Mouse (Mus musculus): ENCODE measurements around the gene Gria2. TPM values are rescaled to one million over a fixed set of nuclear protein-coding genes. Genes with fewer than 3 reads are reported as not detected.

Gene Gria2
- polyA plus RNA-seq, 1 experiment from 2014 or later, result not detected

- H3K9me3 ChIP-seq (ENCODE audit: low read length), result no peaks in the 10 kb centered on the region
- H3K9ac ChIP-seq (replicated peaks), result no peak overlapping the region
- 62% methylated on average over 5 of the region's 5 CpGs for WGBS (ENCODE audit: insufficient replicate concordance)
- no peaks in the 10 kb centered on the region for H3K36me3 ChIP-seq (replicated peaks; ENCODE audit: insufficient read depth, low read length)
- H3K4me3 ChIP-seq (ENCODE audit: low read depth, low read length), result no peak overlapping the region
- no peaks in the 10 kb centered on the region for H3K4me1 ChIP-seq (ENCODE audit: insufficient read depth)
- ATAC-seq (no peak), DNase-seq (no peak)
- TF ChIP-seq CTCF (IDR thresholded peaks at IDR 0.05; ENCODE audit: low read depth), result no peak
- no peak for TF ChIP-seq EP300 (IDR thresholded peaks at IDR 0.05; ENCODE audit: low read depth)
- no peaks in the 10 kb centered on the region for H3K27me3 ChIP-seq (ENCODE audit: insufficient read depth, low read length)
- no peak overlapping the region for H3K4me2 ChIP-seq (ENCODE audit: low read depth, low read length)
- H3K27ac ChIP-seq (ENCODE audit: low read depth), result no peak overlapping the region
These were observed 33.0 kb downstream of the Gria2 start for GRCm38 (mm10) chr3:80769506-80770235.

- Histone ChIP-seq H3K27me3 (ENCODE audit: insufficient read depth, low read length) (no peaks in the 10 kb centered on the region), H3K9me3 (ENCODE audit: low read length) (no peaks in the 10 kb centered on the region), H3K9ac (replicated peaks) (no peak overlapping the region), H3K36me3 (replicated peaks; ENCODE audit: insufficient read depth, low read length) (no peaks in the 10 kb centered on the region), H3K4me1 (ENCODE audit: insufficient read depth) (no peaks in the 10 kb centered on the region), H3K4me2 (ENCODE audit: low read depth, low read length) (no peak overlapping the region), H3K27ac (ENCODE audit: low read depth) (no peak overlapping the region), H3K4me3 (ENCODE audit: low read depth, low read length) (no peak overlapping the region)
- DNase-seq (no peak), ATAC-seq (no peak)
- TF ChIP-seq CTCF (IDR thresholded peaks at IDR 0.05; ENCODE audit: low read depth), result no peak
- TF ChIP-seq EP300 (IDR thresholded peaks at IDR 0.05; ENCODE audit: low read depth), result no peak
- WGBS (ENCODE audit: insufficient replicate concordance), result 74% methylated on average over 4 of the region's 4 CpGs
These were observed 43.7 kb downstream of the Gria2 start for GRCm38 (mm10) chr3:80758955-80759354.

GRCm38 (mm10) chr3:80758363-80758762 is 44.3 kb downstream of the Gria2 start:
- Histone ChIP-seq H3K4me3 (ENCODE audit: low read depth, low read length) (no peak overlapping the region), H3K4me2 (ENCODE audit: low read depth, low read length) (no peak overlapping the region), H3K9ac (replicated peaks) (no peak overlapping the region), H3K27ac (ENCODE audit: low read depth) (no peak overlapping the region), H3K9me3 (ENCODE audit: low read length) (no peaks in the 10 kb centered on the region), H3K36me3 (replicated peaks; ENCODE audit: insufficient read depth, low read length) (no peaks in the 10 kb centered on the region), H3K4me1 (ENCODE audit: insufficient read depth) (no peaks in the 10 kb centered on the region), H3K27me3 (ENCODE audit: insufficient read depth, low read length) (no peaks in the 10 kb centered on the region)
- DNase-seq (no peak), ATAC-seq (no peak)
- 85% methylated on average over 2 of the region's 2 CpGs for WGBS (ENCODE audit: insufficient replicate concordance)
- no peak for TF ChIP-seq EP300 (IDR thresholded peaks at IDR 0.05; ENCODE audit: low read depth)
- TF ChIP-seq CTCF (IDR thresholded peaks at IDR 0.05; ENCODE audit: low read depth), result no peak

GRCm38 (mm10) chr3:80750786-80751185 is 51.8 kb downstream of the Gria2 start:
- H3K27me3 ChIP-seq (ENCODE audit: insufficient read depth, low read length), result no peaks in the 10 kb centered on the region
- no peak for TF ChIP-seq EP300 (IDR thresholded peaks at IDR 0.05; ENCODE audit: low read depth)
- no peak for TF ChIP-seq CTCF (IDR thresholded peaks at IDR 0.05; ENCODE audit: low read depth)
- H3K4me1 ChIP-seq (ENCODE audit: insufficient read depth), result no peaks in the 10 kb centered on the region
- H3K9me3 ChIP-seq (ENCODE audit: low read length), result no peaks in the 10 kb centered on the region
- H3K9ac ChIP-seq (replicated peaks), result no peak overlapping the region
- no peaks in the 10 kb centered on the region for H3K36me3 ChIP-seq (replicated peaks; ENCODE audit: insufficient read depth, low read length)
- H3K4me2 ChIP-seq (ENCODE audit: low read depth, low read length), result no peak overlapping the region
- DNase-seq, result no peak
- no peak overlapping the region for H3K4me3 ChIP-seq (ENCODE audit: low read depth, low read length)
- no peak for ATAC-seq
- H3K27ac ChIP-seq (ENCODE audit: low read depth), result no peak overlapping the region

GRCm38 (mm10) chr3:80725205-80725604 is 77.4 kb downstream of the Gria2 start:
- 57% methylated on average over 3 of the region's 3 CpGs for WGBS (ENCODE audit: insufficient replicate concordance)
- no peak for TF ChIP-seq CTCF (IDR thresholded peaks at IDR 0.05; ENCODE audit: low read depth)
- TF ChIP-seq EP300 (IDR thresholded peaks at IDR 0.05; ENCODE audit: low read depth), result no peak
- DNase-seq (no peak), ATAC-seq (no peak)
- no peaks in the 10 kb centered on the region for H3K9me3 ChIP-seq (ENCODE audit: low read length)
- H3K36me3 ChIP-seq (replicated peaks; ENCODE audit: insufficient read depth, low read length), result no peaks in the 10 kb centered on the region
- H3K4me1 ChIP-seq (ENCODE audit: insufficient read depth), result no peaks in the 10 kb centered on the region
- H3K4me2 ChIP-seq (ENCODE audit: low read depth, low read length), result no peak overlapping the region
- no peak overlapping the region for H3K4me3 ChIP-seq (ENCODE audit: low read depth, low read length)
- H3K9ac ChIP-seq (replicated peaks), result no peak overlapping the region
- H3K27ac ChIP-seq (ENCODE audit: low read depth), result no peak overlapping the region
- H3K27me3 ChIP-seq (ENCODE audit: insufficient read depth, low read length), result no peaks in the 10 kb centered on the region

GRCm38 (mm10) chr3:80713123-80713522 is 89.5 kb downstream of the Gria2 start:
- Histone ChIP-seq H3K4me1 (ENCODE audit: insufficient read depth) (0 out of 2 replicates have a peak, but pooled peaks cover 2% of the 10 kb centered on the region), H3K4me3 (ENCODE audit: low read depth, low read length) (no peak overlapping the region), H3K4me2 (ENCODE audit: low read depth, low read length) (no peak overlapping the region), H3K27me3 (ENCODE audit: insufficient read depth, low read length) (no peaks in the 10 kb centered on the region), H3K9me3 (ENCODE audit: low read length) (no peaks in the 10 kb centered on the region), H3K27ac (ENCODE audit: low read depth) (no peak overlapping the region), H3K36me3 (replicated peaks; ENCODE audit: insufficient read depth, low read length) (no peaks in the 10 kb centered on the region), H3K9ac (replicated peaks) (no peak overlapping the region)
- WGBS (ENCODE audit: insufficient replicate concordance), result 47% methylated on average over 3 of the region's 3 CpGs
- ATAC-seq, result no peak
- DNase-seq, result no peak
- TF ChIP-seq EP300 (IDR thresholded peaks at IDR 0.05; ENCODE audit: low read depth) (no peak), CTCF (IDR thresholded peaks at IDR 0.05; ENCODE audit: low read depth) (no peak)
